Mouse (Mus musculus) lung, postnatal 36 days (tissue): ENCODE data around the gene Olfr1181.
"Not testable (repeated sequence)": the region's sequence is repeated elsewhere in the genome, so short reads cannot be mapped to it uniquely, and the experiment has no call there.

Experiments
- DNase-seq: peaks from one replicate; pipeline ENCODE4 v3.0.0; 2022; ENCODE audit warnings: mixed read lengths

Gene Olfr1181

GRCm38 (mm10) chr2:88426071-88426470 is at the start of gene Olfr1181:
Gene Olfr1181 (minus strand): TSS chr2:88426171.
- DNase-seq, result no peak

GRCm38 (mm10) chr2:88454567-88454966 is 28.6 kb upstream of the Olfr1181 start, which contains the start of gene Olfr1183:
Gene Olfr1183 (plus strand): TSS chr2:88454867.
- DNase-seq, result not testable (repeated sequence)

- no peak for DNase-seq
Observed at GRCm38 (mm10) chr2:88449031-88449430, 23.1 kb upstream of the Olfr1181 start, which contains the start of gene Gm13757. Gene Gm13757 (minus strand): TSS chr2:88449131.

- no peak for DNase-seq
Observed at GRCm38 (mm10) chr2:88419051-88419450, 6.9 kb downstream of the Olfr1181 start, which contains the start of gene Olfr1180. Gene Olfr1180 (minus strand): TSS chr2:88419151.

- DNase-seq, result no peak
Observed at GRCm38 (mm10) chr2:88406353-88406752, 19.6 kb downstream of the Olfr1181 start, which contains the start of gene Olfr1179. Gene Olfr1179 (minus strand): TSS chr2:88406453.

- no peak for DNase-seq
Observed at GRCm38 (mm10) chr2:88386762-88387161, 39.2 kb downstream of the Olfr1181 start, which contains the start of gene Olfr1178. Gene Olfr1178 (plus strand): TSS chr2:88387062.
